Mouse (Mus musculus): ENCODE measurements around the gene Olfr1513. TPM values are rescaled to one million over a fixed set of nuclear protein-coding genes. Genes with fewer than 3 reads are reported as not detected.

The Olfr1513 gene
- polyA plus RNA-seq, 1 experiment from 2014 or later: not detected

DNA sequence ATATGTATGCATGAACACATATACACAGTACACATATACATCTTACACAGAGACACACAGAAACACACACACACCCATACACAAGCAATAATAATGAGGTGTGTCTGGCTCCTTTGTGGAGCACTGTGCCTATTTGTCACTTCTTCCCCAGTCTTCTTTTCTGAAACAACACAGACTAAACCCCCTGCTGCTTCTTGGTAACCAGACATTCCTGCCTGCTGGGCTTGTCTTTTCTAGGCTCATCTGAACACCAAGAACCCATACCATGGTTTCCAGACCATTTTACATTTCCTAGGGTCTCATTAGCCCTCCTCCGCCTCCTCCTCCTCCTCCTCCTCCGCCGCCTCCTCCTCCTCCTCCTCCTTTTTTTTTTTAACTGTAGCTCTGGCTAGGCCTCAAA, 24.0 kb downstream of the Olfr1513 start:
- WGBS: 70% methylated on average over 3 of the region's 3 CpGs
- Histone ChIP-seq H3K27ac (replicated peaks in 1 of 2; ENCODE audit: control insufficient read depth in 1 of 2, insufficient read depth in 1 of 2, low read depth in 2 of 2, low read length in 2 of 2) (no peak overlapping the region), H3K36me3 (ENCODE audit: control insufficient read depth, insufficient read depth, low read length) (no peaks in the 10 kb centered on the region), H3K27me3 (ENCODE audit: control insufficient read depth, insufficient read depth, low read length) (peaks cover 32% of the 10 kb centered on the region), H3K9ac (ENCODE audit: low read length) (no peak overlapping the region), H3K4me2 (ENCODE audit: low read length) (no peak overlapping the region), H3K4me1 (ENCODE audit: control insufficient read depth in 2 of 2, insufficient read depth in 2 of 2, low read length in 2 of 2) (peaks cover 2 to 6% of the 10 kb centered on the region in 2 experiments; a peak in 2 of 4 replicates), H3K4me3 (ENCODE audit: control insufficient read depth in 1 of 2, insufficient read depth in 1 of 2, low read depth in 1 of 2, low read length in 2 of 2) (no peak overlapping the region), H3K9me3 (ENCODE audit: control insufficient read depth, low read length) (no peaks in the 10 kb centered on the region)
- no peak for ATAC-seq (ENCODE audit: insufficient number of reproducible peaks, insufficient read depth, low FRiP score, low read depth)

DNA sequence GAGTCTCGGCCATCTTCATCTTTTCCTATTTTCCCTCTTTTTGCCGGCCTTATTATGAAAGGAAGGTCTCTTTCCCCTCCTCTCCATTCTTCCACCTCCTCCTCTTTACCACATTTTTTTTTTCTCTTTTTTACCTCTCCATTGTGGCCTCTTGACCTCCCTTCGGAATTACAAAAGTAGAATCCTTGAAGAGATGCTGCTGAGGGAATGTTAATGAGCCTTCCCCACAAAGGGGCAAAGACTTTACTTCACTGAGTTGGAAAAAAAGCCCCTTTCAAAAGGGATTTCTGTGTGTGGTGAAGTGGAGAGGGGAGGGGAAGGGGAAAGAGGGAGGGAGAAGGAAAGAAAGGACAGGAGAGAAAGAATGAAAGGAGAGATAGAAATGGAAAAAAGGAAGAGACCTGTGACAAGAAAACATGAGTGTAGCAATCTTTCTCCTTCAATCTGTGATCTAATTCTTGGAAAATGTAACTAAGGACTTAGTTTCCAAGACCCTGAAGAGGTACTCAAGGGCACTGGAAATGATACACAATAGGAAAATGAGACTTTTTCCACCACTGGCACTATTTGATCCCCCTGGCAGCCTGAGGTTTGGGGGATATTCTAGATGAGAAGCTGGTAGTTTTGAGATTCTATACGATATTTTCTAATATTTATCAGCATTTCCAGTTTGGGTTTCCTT, 25.0 kb downstream of the Olfr1513 start:
- Histone ChIP-seq H3K27me3 (ENCODE audit: control insufficient read depth, insufficient read depth, low read length) (peaks cover 38% of the 10 kb centered on the region), H3K4me1 (ENCODE audit: control insufficient read depth in 2 of 2, insufficient read depth in 2 of 2, low read length in 2 of 2) (peaks cover 2 to 6% of the 10 kb centered on the region in 2 experiments; a peak in 3 of 4 replicates)
- WGBS: 28% methylated on average over 4 of the region's 4 CpGs

DNA sequence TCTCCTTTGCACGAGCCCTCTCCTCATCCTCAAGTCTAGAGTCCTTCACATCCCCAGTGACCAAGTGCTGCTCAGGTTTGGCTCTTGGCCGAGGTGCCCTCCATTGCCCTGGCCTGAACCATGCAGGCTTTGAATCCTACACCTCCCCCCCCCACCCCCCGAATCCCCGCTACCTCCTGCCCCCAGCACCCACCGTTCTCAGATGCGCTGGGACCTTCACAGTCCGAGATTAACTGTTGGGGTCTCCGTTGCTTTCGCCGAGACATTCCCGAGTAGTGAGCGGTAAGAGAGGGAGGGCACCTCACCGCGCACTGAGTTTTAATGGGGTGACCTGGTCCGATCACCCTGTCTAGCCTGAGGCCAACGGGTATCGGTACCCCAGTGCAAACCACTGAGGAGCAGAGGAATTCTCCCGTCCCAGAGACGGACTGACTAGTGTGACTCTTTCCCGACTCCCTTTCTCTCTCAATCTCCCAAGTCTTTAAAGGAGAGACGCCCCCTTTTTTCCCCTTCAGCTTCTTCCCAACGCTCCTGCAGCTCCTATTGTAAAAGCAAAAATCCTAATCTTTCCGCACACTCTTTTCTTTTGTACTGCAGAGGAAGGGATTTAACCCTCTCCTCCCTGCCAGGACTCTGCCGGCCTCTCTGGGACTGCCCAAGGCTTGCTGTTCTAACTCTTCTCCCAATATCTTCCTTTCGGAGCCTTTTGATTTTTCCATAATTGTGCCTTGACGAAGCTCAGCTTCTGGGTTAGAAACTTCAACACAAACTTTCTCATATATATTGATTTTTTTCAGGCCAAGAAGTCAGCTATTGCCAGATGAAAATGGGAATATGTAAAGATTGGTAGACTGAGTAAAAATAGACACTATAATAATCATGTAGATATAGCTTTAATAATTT, 28.0 kb downstream of the Olfr1513 start, which contains the start of gene Sall2:
TSS of gene Sall2 (minus strand) at position 853 of the 903 bp plus-strand sequence.
- no peak for ATAC-seq (ENCODE audit: insufficient number of reproducible peaks, insufficient read depth, low FRiP score, low read depth)
- no peaks in the 10 kb centered on the region for H3K36me3 ChIP-seq (ENCODE audit: control insufficient read depth, insufficient read depth, low read length)
- under 1% methylated on average over 26 of the region's 26 CpGs for WGBS
- H3K4me2 ChIP-seq (ENCODE audit: low read length): peak within 1 kb of the TSS; percentile 85
- H3K4me1 ChIP-seq (ENCODE audit: control insufficient read depth in 2 of 2, insufficient read depth in 2 of 2, low read length in 2 of 2): peaks cover 2 to 6% of the 10 kb centered on the region in 2 experiments; a peak in 3 of 4 replicates
- H3K27me3 ChIP-seq (ENCODE audit: control insufficient read depth, insufficient read depth, low read length): peaks cover 38% of the 10 kb centered on the region
- H3K9ac ChIP-seq (ENCODE audit: low read length): peak within 1 kb of the TSS; percentile 50; the same call in 1 of the 2 replicates
- peak within 1 kb of the TSS; percentile 47 for H3K4me3 ChIP-seq (ENCODE audit: control insufficient read depth in 1 of 2, insufficient read depth in 1 of 2, low read depth in 1 of 2, low read length in 2 of 2)
- no peak within 1 kb of the TSS for H3K27ac ChIP-seq (replicated peaks in 1 of 2; ENCODE audit: control insufficient read depth in 1 of 2, insufficient read depth in 1 of 2, low read depth in 2 of 2, low read length in 2 of 2)
- no peaks in the 10 kb centered on the region for H3K9me3 ChIP-seq (ENCODE audit: control insufficient read depth, low read length)

More for the DNA sequence above, 25.0 kb downstream of the Olfr1513 start:
- Histone ChIP-seq H3K9ac (ENCODE audit: low read length) (no peak overlapping the region), H3K4me2 (ENCODE audit: low read length) (no peak overlapping the region), H3K4me3 (ENCODE audit: control insufficient read depth in 1 of 2, insufficient read depth in 1 of 2, low read depth in 1 of 2, low read length in 2 of 2) (no peak overlapping the region), H3K9me3 (ENCODE audit: control insufficient read depth, low read length) (no peaks in the 10 kb centered on the region), H3K36me3 (ENCODE audit: control insufficient read depth, insufficient read depth, low read length) (no peaks in the 10 kb centered on the region), H3K27ac (replicated peaks in 1 of 2; ENCODE audit: control insufficient read depth in 1 of 2, insufficient read depth in 1 of 2, low read depth in 2 of 2, low read length in 2 of 2) (no peak overlapping the region)
- ATAC-seq (ENCODE audit: insufficient number of reproducible peaks, insufficient read depth, low FRiP score, low read depth): no peak

DNA sequence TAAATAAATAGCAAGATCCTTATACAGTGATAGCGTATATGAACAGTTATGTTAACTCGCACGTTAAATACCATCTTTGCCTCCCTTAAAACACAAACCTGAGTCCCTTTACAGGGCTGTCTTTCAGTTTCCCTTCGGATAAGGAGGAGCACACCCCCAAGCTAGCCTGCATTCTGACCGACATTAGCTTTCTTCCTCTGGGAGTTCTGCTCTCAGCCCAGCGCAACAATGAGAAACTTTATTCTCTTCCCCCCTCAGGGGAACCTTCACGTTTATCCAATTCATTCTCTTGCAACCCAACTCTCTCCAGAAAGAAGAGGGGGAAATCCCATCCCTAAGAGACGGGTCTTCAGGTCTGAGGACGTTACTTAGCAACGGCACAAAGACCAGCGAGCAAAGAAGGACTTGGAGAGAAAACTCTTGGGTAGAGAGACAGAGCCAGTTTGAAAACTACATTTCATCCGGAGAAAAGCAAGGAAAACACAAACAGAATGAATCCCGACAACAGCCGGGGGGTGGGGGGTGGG, 28.8 kb downstream of the Olfr1513 start:
- H3K4me2 ChIP-seq (ENCODE audit: low read length): peak overlapping the region; percentile 85
- peak overlapping the region; percentile 47 for H3K4me3 ChIP-seq (ENCODE audit: control insufficient read depth in 1 of 2, insufficient read depth in 1 of 2, low read depth in 1 of 2, low read length in 2 of 2)
- ATAC-seq (ENCODE audit: insufficient number of reproducible peaks, insufficient read depth, low FRiP score, low read depth): no peak
- H3K4me1 ChIP-seq (ENCODE audit: control insufficient read depth in 2 of 2, insufficient read depth in 2 of 2, low read length in 2 of 2): peaks cover 2 to 6% of the 10 kb centered on the region in 2 experiments; a peak in 3 of 4 replicates
- H3K9ac ChIP-seq (ENCODE audit: low read length): no peak overlapping the region
- H3K27ac ChIP-seq (replicated peaks in 1 of 2; ENCODE audit: control insufficient read depth in 1 of 2, insufficient read depth in 1 of 2, low read depth in 2 of 2, low read length in 2 of 2): no peak overlapping the region
- H3K36me3 ChIP-seq (ENCODE audit: control insufficient read depth, insufficient read depth, low read length): no peaks in the 10 kb centered on the region
- H3K27me3 ChIP-seq (ENCODE audit: control insufficient read depth, insufficient read depth, low read length): peaks cover 34% of the 10 kb centered on the region
- 3% methylated on average over 14 of the region's 14 CpGs for WGBS
- no peaks in the 10 kb centered on the region for H3K9me3 ChIP-seq (ENCODE audit: control insufficient read depth, low read length)

DNA sequence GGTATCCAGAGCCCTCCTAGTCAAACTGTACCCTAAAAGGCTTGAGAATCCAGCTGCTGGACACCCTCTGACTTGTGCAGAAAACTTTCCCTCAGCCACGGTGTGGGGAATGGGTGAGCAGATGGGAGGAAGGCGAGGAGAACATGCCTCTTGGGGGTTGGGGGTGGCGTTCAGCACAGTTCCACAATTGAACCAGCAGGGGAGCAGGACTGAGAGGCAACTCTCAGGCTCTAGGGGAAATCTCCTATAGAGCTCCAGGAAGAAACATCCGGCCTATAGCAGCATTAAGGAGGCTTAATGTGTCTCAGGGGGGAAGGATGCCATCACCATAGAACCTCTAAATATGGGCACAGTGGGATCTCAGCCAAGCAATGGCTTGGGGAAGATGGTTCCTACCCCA, 30.3 kb downstream of the Olfr1513 start:
- peaks cover 29% of the 10 kb centered on the region for H3K27me3 ChIP-seq (ENCODE audit: control insufficient read depth, insufficient read depth, low read length)
- no peak overlapping the region for H3K4me2 ChIP-seq (ENCODE audit: low read length)
- no peak for ATAC-seq (ENCODE audit: insufficient number of reproducible peaks, insufficient read depth, low FRiP score, low read depth)
- WGBS: 18% methylated on average over 4 of the region's 4 CpGs
- no peak overlapping the region for H3K9ac ChIP-seq (ENCODE audit: low read length)
- peaks cover 2 to 6% of the 10 kb centered on the region in 2 experiments; a peak in 3 of 4 replicates for H3K4me1 ChIP-seq (ENCODE audit: control insufficient read depth in 2 of 2, insufficient read depth in 2 of 2, low read length in 2 of 2)
- no peaks in the 10 kb centered on the region for H3K36me3 ChIP-seq (ENCODE audit: control insufficient read depth, insufficient read depth, low read length)
- no peak overlapping the region for H3K27ac ChIP-seq (replicated peaks in 1 of 2; ENCODE audit: control insufficient read depth in 1 of 2, insufficient read depth in 1 of 2, low read depth in 2 of 2, low read length in 2 of 2)
- H3K4me3 ChIP-seq (ENCODE audit: control insufficient read depth in 1 of 2, insufficient read depth in 1 of 2, low read depth in 1 of 2, low read length in 2 of 2): no peak overlapping the region
- no peaks in the 10 kb centered on the region for H3K9me3 ChIP-seq (ENCODE audit: control insufficient read depth, low read length)

DNA sequence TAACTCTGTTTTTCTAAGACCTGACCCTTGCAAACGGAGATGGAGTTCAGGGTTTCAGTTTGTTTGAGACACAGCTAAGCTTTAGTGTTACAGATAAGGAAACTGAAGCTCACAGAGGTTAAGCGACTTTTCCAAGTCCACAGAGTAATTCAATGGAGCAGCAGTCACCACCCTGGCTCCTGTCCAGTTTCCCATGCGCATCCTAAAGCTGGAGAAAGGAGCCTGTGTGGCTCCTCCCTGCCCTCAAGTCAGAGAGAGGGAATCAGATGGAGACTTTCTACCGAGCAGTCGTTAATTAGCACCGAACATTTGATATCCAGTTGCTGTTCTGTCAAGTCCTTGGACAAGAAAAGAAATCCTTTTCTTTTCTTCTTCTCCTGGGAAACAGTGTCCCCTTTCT, 36.8 kb downstream of the Olfr1513 start:
- no peak overlapping the region for H3K9ac ChIP-seq (ENCODE audit: low read length)
- no peak overlapping the region for H3K4me2 ChIP-seq (ENCODE audit: low read length)
- no peaks in the 10 kb centered on the region for H3K9me3 ChIP-seq (ENCODE audit: control insufficient read depth, low read length)
- ATAC-seq (ENCODE audit: insufficient number of reproducible peaks, insufficient read depth, low FRiP score, low read depth): no peak
- H3K27me3 ChIP-seq (ENCODE audit: control insufficient read depth, insufficient read depth, low read length): no peaks in the 10 kb centered on the region
- H3K27ac ChIP-seq (replicated peaks in 1 of 2; ENCODE audit: control insufficient read depth in 1 of 2, insufficient read depth in 1 of 2, low read depth in 2 of 2, low read length in 2 of 2): no peak overlapping the region
- H3K36me3 ChIP-seq (ENCODE audit: control insufficient read depth, insufficient read depth, low read length): peaks cover 3% of the 10 kb centered on the region; the same call in 1 of the 2 replicates
- peaks cover 8 to 17% of the 10 kb centered on the region in 2 experiments; a peak in 3 of 4 replicates for H3K4me1 ChIP-seq (ENCODE audit: control insufficient read depth in 2 of 2, insufficient read depth in 2 of 2, low read length in 2 of 2)
- no peak overlapping the region for H3K4me3 ChIP-seq (ENCODE audit: control insufficient read depth in 1 of 2, insufficient read depth in 1 of 2, low read depth in 1 of 2, low read length in 2 of 2)
- 48% methylated on average over 6 of the region's 6 CpGs for WGBS

DNA sequence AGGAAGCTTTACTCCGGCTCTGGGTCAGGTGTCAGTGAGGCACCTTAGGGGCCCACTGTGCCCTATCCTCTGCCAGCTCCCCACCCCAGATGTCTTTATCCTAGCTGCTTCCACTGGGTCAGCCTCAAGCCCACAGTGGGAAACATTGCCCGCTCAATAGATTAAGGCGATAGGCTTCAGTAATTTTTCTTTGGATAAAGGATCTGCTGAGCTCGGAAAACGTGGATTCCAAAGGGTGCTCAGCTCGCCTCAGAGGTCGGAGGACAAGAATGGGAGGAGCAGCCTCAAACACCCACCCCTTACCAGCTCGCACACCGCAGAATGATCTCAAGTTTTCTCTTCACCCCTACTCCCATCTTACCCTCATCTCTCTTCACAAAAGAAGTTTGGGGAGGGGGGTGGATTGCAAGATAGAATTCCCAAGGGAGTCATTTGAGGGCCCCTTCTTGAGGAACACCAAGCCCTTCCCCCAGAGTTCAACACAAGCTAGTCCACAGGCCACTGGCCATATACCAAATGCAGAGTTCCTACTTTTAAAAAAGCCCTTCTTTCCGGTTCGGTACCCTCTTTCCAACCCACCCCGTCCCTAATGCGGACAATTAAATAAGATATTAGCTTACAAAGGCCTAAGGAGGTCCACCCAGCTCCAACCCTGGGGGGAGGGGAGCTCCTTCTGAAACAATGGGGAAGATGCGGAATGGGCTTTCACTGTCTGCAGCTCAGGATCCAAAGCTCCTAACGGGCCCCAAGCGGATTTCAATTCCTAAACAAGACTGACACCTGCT, 39.6 kb downstream of the Olfr1513 start:
- peak; percentile 45 for ATAC-seq (ENCODE audit: insufficient number of reproducible peaks, insufficient read depth, low FRiP score, low read depth)

More for the DNA sequence above, 39.6 kb downstream of the Olfr1513 start:
- peak overlapping the region; percentile 93 for H3K4me2 ChIP-seq (ENCODE audit: low read length)
- H3K9ac ChIP-seq (ENCODE audit: low read length): peak overlapping the region; percentile 92
- H3K4me1 ChIP-seq (ENCODE audit: control insufficient read depth in 2 of 2, insufficient read depth in 2 of 2, low read length in 2 of 2): peaks cover 8 to 17% of the 10 kb centered on the region in 2 experiments; a peak in 3 of 4 replicates
- H3K4me3 ChIP-seq (ENCODE audit: control insufficient read depth in 1 of 2, insufficient read depth in 1 of 2, low read depth in 1 of 2, low read length in 2 of 2): peak overlapping the region; percentile 81 to 89
- H3K36me3 ChIP-seq (ENCODE audit: control insufficient read depth, insufficient read depth, low read length): peaks cover 30% of the 10 kb centered on the region
- peak overlapping the region; percentile 64 to 81 for H3K27ac ChIP-seq (replicated peaks in 1 of 2; ENCODE audit: control insufficient read depth in 1 of 2, insufficient read depth in 1 of 2, low read depth in 2 of 2, low read length in 2 of 2)
- H3K9me3 ChIP-seq (ENCODE audit: control insufficient read depth, low read length): no peaks in the 10 kb centered on the region
- no peaks in the 10 kb centered on the region for H3K27me3 ChIP-seq (ENCODE audit: control insufficient read depth, insufficient read depth, low read length)
- WGBS: 10% methylated on average over 16 of the region's 16 CpGs
